Mouse (Mus musculus) heart, adult 18-20 months (tissue): ENCODE measurements around the gene Sec24c. TPM values are rescaled to one million over a fixed set of nuclear protein-coding genes. Genes with fewer than 3 reads are reported as not detected.
A peak's percentile ranks its signal among the peaks of the same experiment; 100 is the strongest.

ENCODE experiments used
- DNase-seq, 2 experiments: peaks; one replicate each; pipeline ENCODE4 v3.0.0; 2021 to 2022; ENCODE audit warnings: mixed read lengths in 1 of 2
- microRNA-seq, 2 experiments: library from miRNA; unstranded; fragments of <30 nt; microRNA quantifications; one replicate each; pipeline ENCODE4 v1.2.0; 2022
- total RNA-seq, 2 experiments: library from RNA; stranded (reverse); gene quantifications; 2 replicates each; pipeline ENCODE4 v1.2.3; 2021

The Sec24c gene
- total RNA-seq, 2 experiments from 2014 or later = 95.8 to 97.9 TPM

- peak; percentile 91 to 94 for DNase-seq
These were observed 60.1 kb downstream of the Sec24c start, which contains the start of gene Ndst2 for GRCm38 (mm10) chr14:20733952-20734774. Ndst2 (minus strand) TSS chr14:20734562.

- DNase-seq = no peak
These were observed 60.9 kb downstream of the Sec24c start for GRCm38 (mm10) chr14:20735052-20735451.

GRCm38 (mm10) chr14:20735892-20736390 is 61.8 kb downstream of the Sec24c start:
- no peak for DNase-seq

- peak; percentile 65 to 77 for DNase-seq
These were observed 63.2 kb downstream of the Sec24c start for GRCm38 (mm10) chr14:20737306-20737705.

- DNase-seq = no peak
These were observed 64.4 kb downstream of the Sec24c start for GRCm38 (mm10) chr14:20738511-20738910.

- DNase-seq = no peak
These were observed 67.2 kb downstream of the Sec24c start for GRCm38 (mm10) chr14:20741301-20741700.

GRCm38 (mm10) chr14:20743614-20744013 is 69.5 kb downstream of the Sec24c start:
- no peak for DNase-seq

Small RNA genes within 50 kb of the gene (microRNA-seq; reads per million reads assigned to microRNA genes)
- 0.54 to 0.76 reads per million in 2 experiments for gene Mir6946

Other genes with a start within 250 kb of the Sec24c start
- gene Cfap70, start 222.1 kb upstream of the Sec24c start, total RNA-seq = under 1 TPM in 1 of 2 experiments, not detected in 1; 0.69 TPM
- gene Anxa7, start 194.2 kb upstream of the Sec24c start, total RNA-seq = 10 to 100 TPM; 51.3 to 54.3 TPM
- under 1 TPM; 0.36 to 0.42 TPM for gene Mss51, start 177.4 kb upstream of the Sec24c start, total RNA-seq
- 10 to 100 TPM; 66.3 to 67.5 TPM for gene Ppp3cb, start 127.7 kb upstream of the Sec24c start, total RNA-seq
- 10 to 100 TPM; 12.0 to 14.4 TPM for gene Usp54, start 33.2 kb upstream of the Sec24c start, total RNA-seq
- gene Myoz1, start 17.8 kb upstream of the Sec24c start, total RNA-seq = under 1 TPM; 0.35 to 0.54 TPM
- gene Synpo2l, start 6.0 kb upstream of the Sec24c start, total RNA-seq = 10 to 100 TPM; 87.3 to 87.9 TPM
- gene Fut11, start 20.7 kb downstream of the Sec24c start, total RNA-seq = 1 to 10 TPM; 4.6 to 6.1 TPM
- gene Chchd1, start 28.7 kb downstream of the Sec24c start, total RNA-seq = 100 to 1,000 TPM; 108 to 122 TPM
- gene Zswim8, start 33.2 kb downstream of the Sec24c start, total RNA-seq = 10 to 100 TPM; 28.5 to 36.0 TPM
- 1 to 10 TPM; 6.4 to 8.3 TPM for gene Ndst2, start 60.3 kb downstream of the Sec24c start, total RNA-seq
- 10 to 100 TPM; 43.8 to 47.7 TPM for gene Camk2g, start 119.8 kb downstream of the Sec24c start, total RNA-seq
- gene Plau, start 162.4 kb downstream of the Sec24c start, total RNA-seq = 1 to 10 TPM; 3.8 to 4.0 TPM